In genomic region chr1:83038109-83038672, GRCm38 (mm10) we compare ENCODE assay signal across 9 mouse cellular contexts. TPM values are rescaled to one million over a fixed set of nuclear protein-coding genes. Genes with fewer than 3 reads are reported as not detected.
DNase-seq lines count a peak whose midpoint lies in the region; ATAC-seq and TF ChIP-seq lines count a peak whose summit lies in the region.
"Had no signal": no experiment of that assay in that cellular context is flagged by ENCODE, and none has a peak within 500 bp of the region (broad histone marks: within the 10 kb centered on the region; RNA-seq: fewer than 3 reads in every experiment).

Gene Slc19a3 (minus strand): TSS chr1:83038448.

- no peaks in the 10 kb centered on the region for H3K36me3 ChIP-seq in erythroblast, embryonic 14.5 days (ENCODE audit: control insufficient read depth)
- H3K36me3 ChIP-seq in heart, embryonic 11.5 days (ENCODE audit: control insufficient read depth, insufficient read depth, low read length), result no peaks in the 10 kb centered on the region
- H3K36me3 ChIP-seq in kidney, embryonic 14.5 days (ENCODE audit: control insufficient read depth, insufficient read depth, low read length), result no peaks in the 10 kb centered on the region
- H3K36me3 ChIP-seq in limb, embryonic 14.5 days (ENCODE audit: control insufficient read depth, insufficient read depth, low read length), result no peaks in the 10 kb centered on the region
- H3K36me3 ChIP-seq in midbrain, embryonic 15.5 days (replicated peaks), result no peaks in the 10 kb centered on the region

- H3K4me2 ChIP-seq in heart, embryonic 11.5 days, result peak within 1 kb of the TSS; percentile 66
- peak within 1 kb of the TSS; percentile 65 for H3K4me2 ChIP-seq in kidney, embryonic 14.5 days (replicated peaks; ENCODE audit: low read depth, low read length)
- H3K4me2 ChIP-seq in limb, embryonic 14.5 days (replicated peaks; ENCODE audit: low read depth, low read length, severe bottlenecking), result peak within 1 kb of the TSS; percentile 50
- peak within 1 kb of the TSS; percentile 54 for H3K4me2 ChIP-seq in midbrain, embryonic 15.5 days

- no peaks in the 10 kb centered on the region; the same call in 1 of the 2 replicates for H3K4me1 ChIP-seq in erythroblast, embryonic 14.5 days (ENCODE audit: control insufficient read depth)
- H3K4me1 ChIP-seq in heart, embryonic 11.5 days (ENCODE audit: control insufficient read depth, insufficient read depth, low read length), result no peaks in the 10 kb centered on the region
- no peaks in the 10 kb centered on the region for H3K4me1 ChIP-seq in kidney, embryonic 14.5 days (ENCODE audit: control insufficient read depth, insufficient read depth, low read length)
- no peaks in the 10 kb centered on the region; the same call in 1 of the 2 replicates for H3K4me1 ChIP-seq in limb, embryonic 14.5 days (ENCODE audit: control insufficient read depth, insufficient read depth, low read length)
- 0 out of 2 replicates have a peak, but pooled peaks cover 6% of the 10 kb centered on the region for H3K4me1 ChIP-seq in midbrain, embryonic 15.5 days

- ATAC-seq in erythroblast, adult 5-6 weeks (replicated peaks; ENCODE audit: low FRiP score, poor library complexity, severe bottlenecking), result no peak
- ATAC-seq in heart, embryonic 11.5 days (replicated peaks; ENCODE audit: insufficient number of reproducible peaks, low FRiP score, low TSS enrichment), result peak; percentile 83
- ATAC-seq in kidney, embryonic 14.5 days (ENCODE audit: low FRiP score, low TSS enrichment), result peak; percentile 91
- peak; percentile 90 for ATAC-seq in limb, embryonic 14.5 days (ENCODE audit: low FRiP score, low read depth)
- peak; percentile 96 for ATAC-seq in midbrain, embryonic 15.5 days (replicated peaks)

- H3K9ac ChIP-seq in heart, embryonic 11.5 days (ENCODE audit: low read depth, low read length), result peak within 1 kb of the TSS; percentile 64
- peak within 1 kb of the TSS; percentile 48; the same call in 1 of the 2 replicates for H3K9ac ChIP-seq in kidney, embryonic 14.5 days (ENCODE audit: low read depth, low read length)
- H3K9ac ChIP-seq in limb, embryonic 14.5 days (ENCODE audit: low read depth, low read length, severe bottlenecking), result peak within 1 kb of the TSS; percentile 49
- peak within 1 kb of the TSS; percentile 41 for H3K9ac ChIP-seq in midbrain, embryonic 15.5 days

- 0 out of 2 replicates have a peak, but pooled peaks have one; percentile 43 for TF ChIP-seq POLR2A in limb, embryonic 14.5 days (IDR thresholded peaks at IDR 0.05; ENCODE audit: borderline replicate concordance, extremely low read depth, insufficient read depth, insufficient read length)

- no peak within 1 kb of the TSS for H3K27ac ChIP-seq in heart, embryonic 11.5 days (ENCODE audit: low read depth, low read length)
- no peak within 1 kb of the TSS for H3K27ac ChIP-seq in kidney, embryonic 14.5 days (ENCODE audit: low read depth, low read length)
- peak within 1 kb of the TSS; percentile 29; the same call in 1 of the 2 replicates for H3K27ac ChIP-seq in limb, embryonic 14.5 days (replicated peaks; ENCODE audit: low read depth, low read length)
- no peak within 1 kb of the TSS for H3K27ac ChIP-seq in midbrain, embryonic 15.5 days
- H3K27ac ChIP-seq: macrophage had no signal

- no peaks in the 10 kb centered on the region for H3K9me3 ChIP-seq in erythroblast, embryonic 14.5 days (ENCODE audit: control insufficient read depth, low read length)
- no peaks in the 10 kb centered on the region for H3K9me3 ChIP-seq in heart, embryonic 11.5 days (replicated peaks; ENCODE audit: control insufficient read depth, low read length)
- no peaks in the 10 kb centered on the region for H3K9me3 ChIP-seq in kidney, embryonic 14.5 days (ENCODE audit: control insufficient read depth, low read length)
- H3K9me3 ChIP-seq in limb, embryonic 14.5 days (ENCODE audit: control insufficient read depth, low read length), result no peaks in the 10 kb centered on the region
- no peaks in the 10 kb centered on the region for H3K9me3 ChIP-seq in midbrain, embryonic 15.5 days

- H3K27me3 ChIP-seq in erythroblast, embryonic 14.5 days (ENCODE audit: control insufficient read depth), result peaks cover 10% of the 10 kb centered on the region
- H3K27me3 ChIP-seq in heart, embryonic 11.5 days (ENCODE audit: control insufficient read depth, insufficient read depth, low read length), result no peaks in the 10 kb centered on the region
- no peaks in the 10 kb centered on the region for H3K27me3 ChIP-seq in kidney, embryonic 14.5 days (ENCODE audit: control insufficient read depth, insufficient read depth, low read length)
- no peaks in the 10 kb centered on the region for H3K27me3 ChIP-seq in limb, embryonic 14.5 days (ENCODE audit: control insufficient read depth, insufficient read depth, low read length)
- no peaks in the 10 kb centered on the region for H3K27me3 ChIP-seq in midbrain, embryonic 15.5 days (replicated peaks)

- peak; percentile 68 for DNase-seq in embryo, embryonic 10 days (ENCODE audit: low spot score)
- DNase-seq in limb, embryonic 14.5 days (ENCODE audit: low spot score), result peak; percentile 69
- peak; percentile 47 for DNase-seq in telencephalon, adult 2 months (ENCODE audit: low read depth, low spot score)

- under 1% methylated on average over 25 of the region's 25 CpGs for WGBS in heart, embryonic 11.5 days (ENCODE audit: insufficient replicate concordance)
- WGBS in kidney, embryonic 14.5 days, result under 1% methylated on average over 25 of the region's 25 CpGs
- WGBS in limb, embryonic 14.5 days, result under 1% methylated on average over 23 of the region's 25 CpGs
- WGBS in midbrain, embryonic 15.5 days, result under 1% methylated on average over 25 of the region's 25 CpGs

- H3K4me3 ChIP-seq in erythroblast, embryonic 14.5 days (replicated peaks), result peak within 1 kb of the TSS; percentile 41
- H3K4me3 ChIP-seq in heart, embryonic 11.5 days (ENCODE audit: low read depth, low read length), result peak within 1 kb of the TSS; percentile 50
- peak within 1 kb of the TSS; percentile 49 for H3K4me3 ChIP-seq in kidney, embryonic 14.5 days (ENCODE audit: low read length)
- H3K4me3 ChIP-seq in limb, embryonic 14.5 days (replicated peaks; ENCODE audit: low read length), result peak within 1 kb of the TSS; percentile 45
- H3K4me3 ChIP-seq in midbrain, embryonic 15.5 days, result peak within 1 kb of the TSS; percentile 44

RNA-seq across cellular contexts. Expression of gene Slc19a3, which starts in this region (rescaled TPM):
- not detected in 2 replicates for polyA plus RNA-seq in erythroblast, embryonic 14.5 days (2012)
- not detected in 2 replicates for total RNA-seq in erythroblast, adult 5-6 weeks (2015; ENCODE audit: low replicate concordance)
- total RNA-seq in erythroblast, adult 5-6 weeks (2017; ENCODE audit: low replicate concordance), result not detected in 2 replicates
- polyA plus RNA-seq in heart, embryonic 11.5 days (2014; fragmentation: Nextera tagmentation; extraction: Ambion mirVana), result 1.7 and 2.0 TPM in 2 replicates
- 0.74 and 1.4 TPM in 2 replicates for polyA plus RNA-seq in kidney, embryonic 14.5 days (2014; fragmentation: Nextera tagmentation; extraction: Ambion mirVana)
- 1.2 and 1.3 TPM in 2 replicates for polyA plus RNA-seq in limb, embryonic 14.5 days (2012; rRNA removed)
- 0.35 and 0.54 TPM in 2 replicates for polyA plus RNA-seq in limb, embryonic 14.5 days (2014; fragmentation: Nextera tagmentation; extraction: Ambion mirVana)
- 0.87 and 0.94 TPM in 2 replicates for polyA plus RNA-seq in midbrain, embryonic 15.5 days (2015; fragmentation: Nextera tagmentation; extraction: Ambion mirVana)
- polyA plus RNA-seq: macrophage had no signal

Comparison
In these comparisons a context has a peak if more than half of its experiments do, and no peak if none do; other contexts are left out.
1. Peak in ATAC-seq, H3K4me3 ChIP-seq, H3K9ac ChIP-seq and H3K4me2 ChIP-seq in midbrain, embryonic 15.5 days; RNA of the gene not detected or under 1 TPM.